Mouse (Mus musculus): Measurements from ENCODE around the gene Ank. TPM values are rescaled to one million over a fixed set of nuclear protein-coding genes. Genes with fewer than 3 reads are reported as not detected.
A peak's percentile ranks its signal among the peaks of the same experiment; 100 is the strongest.

Gene Ank
- polyA plus RNA-seq, 1 experiment: 3.7 TPM

DNA sequence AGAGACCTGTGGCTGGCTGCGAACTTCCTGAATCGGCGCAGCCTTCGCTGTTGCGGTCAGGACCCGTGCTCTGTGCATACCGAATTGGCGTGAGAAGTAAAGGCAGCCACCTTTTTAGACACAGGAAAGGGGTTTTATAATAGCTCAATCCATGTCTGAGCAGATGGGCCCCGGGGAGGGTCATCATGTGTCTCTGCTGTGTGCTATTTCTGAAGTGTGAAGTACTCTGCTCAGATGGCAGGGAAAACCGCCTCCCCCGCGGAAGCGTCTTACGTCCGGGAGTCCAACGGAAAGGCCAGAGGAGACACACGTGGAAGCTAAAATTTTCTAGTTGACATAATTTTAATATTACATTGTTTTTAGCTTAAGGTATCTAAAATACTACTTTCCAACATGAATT is 42.5 kb downstream of the Ank start:
- H3K36me3 ChIP-seq (ENCODE audit: control insufficient read depth): peaks cover 48% of the 10 kb centered on the region
- no peak overlapping the region for H3K4me3 ChIP-seq (replicated peaks)
- peaks cover 33% of the 10 kb centered on the region for H3K4me1 ChIP-seq (ENCODE audit: control insufficient read depth)
- no peak for TF ChIP-seq GATA1 (IDR thresholded peaks at IDR 0.05; ENCODE audit: low read length)
- no peaks in the 10 kb centered on the region for H3K27me3 ChIP-seq (ENCODE audit: control insufficient read depth)
- no peaks in the 10 kb centered on the region for H3K9me3 ChIP-seq (ENCODE audit: control insufficient read depth, low read length)

DNA sequence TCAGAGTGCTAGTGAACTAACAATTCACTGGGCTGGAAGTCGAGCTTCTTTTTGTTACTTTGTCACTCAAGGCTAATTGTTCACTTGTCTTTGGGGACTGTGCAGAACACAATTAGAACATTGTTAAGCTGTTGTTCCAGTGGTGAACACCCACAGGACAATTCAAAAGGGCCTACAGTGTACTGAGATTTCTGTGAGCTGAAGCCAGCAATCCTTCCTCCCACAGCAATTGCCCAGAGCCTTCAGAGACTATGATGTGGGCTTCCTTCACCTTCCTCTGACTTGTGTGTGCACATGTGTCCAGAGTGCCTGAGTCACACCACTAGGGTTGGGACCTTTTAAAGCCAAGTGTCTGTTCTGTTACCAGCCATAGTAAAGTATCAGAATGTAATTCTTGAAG is 50.5 kb downstream of the Ank start:
- peaks cover 14% of the 10 kb centered on the region for H3K4me1 ChIP-seq (ENCODE audit: control insufficient read depth)
- no peak for TF ChIP-seq GATA1 (IDR thresholded peaks at IDR 0.05; ENCODE audit: low read length)
- TF ChIP-seq TAL1 (IDR thresholded peaks at IDR 0.05; ENCODE audit: low read length): no peak

GRCm38 (mm10) chr15:27518026-27518425 is 51.5 kb downstream of the Ank start:
- Histone ChIP-seq H3K9me3 (ENCODE audit: control insufficient read depth, low read length) (no peaks in the 10 kb centered on the region), H3K36me3 (ENCODE audit: control insufficient read depth) (peaks cover 31% of the 10 kb centered on the region), H3K4me3 (replicated peaks) (no peak overlapping the region), H3K4me1 (ENCODE audit: control insufficient read depth) (peaks cover 14% of the 10 kb centered on the region), H3K27me3 (ENCODE audit: control insufficient read depth) (no peaks in the 10 kb centered on the region)
- TF ChIP-seq TAL1 (IDR thresholded peaks at IDR 0.05; ENCODE audit: low read length) (no peak), GATA1 (IDR thresholded peaks at IDR 0.05; ENCODE audit: low read length) (no peak)

More for the DNA sequence above, 50.5 kb downstream of the Ank start:
- Histone ChIP-seq H3K27me3 (ENCODE audit: control insufficient read depth) (no peaks in the 10 kb centered on the region), H3K36me3 (ENCODE audit: control insufficient read depth) (peaks cover 32% of the 10 kb centered on the region), H3K9me3 (ENCODE audit: control insufficient read depth, low read length) (no peaks in the 10 kb centered on the region), H3K4me3 (replicated peaks) (no peak overlapping the region)

- Histone ChIP-seq H3K36me3 (ENCODE audit: control insufficient read depth) (peaks cover 27% of the 10 kb centered on the region), H3K4me3 (replicated peaks) (no peak overlapping the region), H3K9me3 (ENCODE audit: control insufficient read depth, low read length) (no peaks in the 10 kb centered on the region), H3K4me1 (ENCODE audit: control insufficient read depth) (peaks cover 15% of the 10 kb centered on the region), H3K27me3 (ENCODE audit: control insufficient read depth) (no peaks in the 10 kb centered on the region)
- TF ChIP-seq GATA1 (IDR thresholded peaks at IDR 0.05; ENCODE audit: low read length): no peak
- TF ChIP-seq TAL1 (IDR thresholded peaks at IDR 0.05; ENCODE audit: low read length): no peak
Measured at GRCm38 (mm10) chr15:27519857-27520256, 53.4 kb downstream of the Ank start.

GRCm38 (mm10) chr15:27525233-27526005 is 58.9 kb downstream of the Ank start:
- H3K4me1 ChIP-seq (ENCODE audit: control insufficient read depth): peaks cover 12% of the 10 kb centered on the region
- no peaks in the 10 kb centered on the region for H3K9me3 ChIP-seq (ENCODE audit: control insufficient read depth, low read length)
- H3K36me3 ChIP-seq (ENCODE audit: control insufficient read depth): peaks cover 25% of the 10 kb centered on the region
- no peaks in the 10 kb centered on the region for H3K27me3 ChIP-seq (ENCODE audit: control insufficient read depth)
- no peak overlapping the region for H3K4me3 ChIP-seq (replicated peaks)
- TF ChIP-seq GATA1 (IDR thresholded peaks at IDR 0.05; ENCODE audit: low read length) (0 out of 2 replicates have a peak, but pooled peaks have one; percentile 17), TAL1 (IDR thresholded peaks at IDR 0.05; ENCODE audit: low read length) (no peak)

GRCm38 (mm10) chr15:27528896-27529295 is 62.4 kb downstream of the Ank start:
- no peaks in the 10 kb centered on the region for H3K9me3 ChIP-seq (ENCODE audit: control insufficient read depth, low read length)
- TF ChIP-seq TAL1 (IDR thresholded peaks at IDR 0.05; ENCODE audit: low read length): no peak
- TF ChIP-seq GATA1 (IDR thresholded peaks at IDR 0.05; ENCODE audit: low read length): no peak
- peaks cover 34% of the 10 kb centered on the region for H3K36me3 ChIP-seq (ENCODE audit: control insufficient read depth)
- no peaks in the 10 kb centered on the region for H3K27me3 ChIP-seq (ENCODE audit: control insufficient read depth)
- H3K4me1 ChIP-seq (ENCODE audit: control insufficient read depth): peaks cover 12% of the 10 kb centered on the region
- H3K4me3 ChIP-seq (replicated peaks): no peak overlapping the region

GRCm38 (mm10) chr15:27530023-27530422 is 63.5 kb downstream of the Ank start:
- Histone ChIP-seq H3K4me3 (replicated peaks) (no peak overlapping the region), H3K4me1 (ENCODE audit: control insufficient read depth) (peaks cover 7% of the 10 kb centered on the region), H3K9me3 (ENCODE audit: control insufficient read depth, low read length) (no peaks in the 10 kb centered on the region), H3K36me3 (ENCODE audit: control insufficient read depth) (peaks cover 27% of the 10 kb centered on the region), H3K27me3 (ENCODE audit: control insufficient read depth) (no peaks in the 10 kb centered on the region)
- no peak for TF ChIP-seq TAL1 (IDR thresholded peaks at IDR 0.05; ENCODE audit: low read length)
- no peak for TF ChIP-seq GATA1 (IDR thresholded peaks at IDR 0.05; ENCODE audit: low read length)

DNA sequence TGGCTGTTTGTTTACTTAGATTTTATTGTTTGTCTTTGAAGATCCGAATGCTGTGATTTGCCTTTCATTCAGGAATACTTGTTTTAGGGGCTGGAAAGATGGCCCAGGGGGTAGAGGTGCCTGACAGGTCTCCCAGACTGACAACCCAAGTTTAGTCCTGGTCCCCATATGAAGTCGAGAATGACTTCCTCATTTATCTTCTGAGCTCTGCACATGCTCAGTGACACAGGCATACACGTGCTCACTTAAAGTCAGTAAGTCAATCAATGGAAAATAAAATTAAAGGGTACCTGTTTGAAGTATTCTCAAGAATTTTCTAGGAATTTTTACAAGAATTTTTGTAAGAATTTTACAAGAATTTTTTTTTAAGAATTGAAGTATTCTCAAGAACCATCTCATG is 66.6 kb downstream of the Ank start:
- Histone ChIP-seq H3K27me3 (ENCODE audit: control insufficient read depth) (no peaks in the 10 kb centered on the region), H3K4me3 (replicated peaks) (no peak overlapping the region), H3K9me3 (ENCODE audit: control insufficient read depth, low read length) (no peaks in the 10 kb centered on the region), H3K4me1 (ENCODE audit: control insufficient read depth) (peaks cover 5% of the 10 kb centered on the region; the same call in 1 of the 2 replicates), H3K36me3 (ENCODE audit: control insufficient read depth) (peaks cover 19% of the 10 kb centered on the region)
- TF ChIP-seq GATA1 (IDR thresholded peaks at IDR 0.05; ENCODE audit: low read length): no peak
- no peak for TF ChIP-seq TAL1 (IDR thresholded peaks at IDR 0.05; ENCODE audit: low read length)

GRCm38 (mm10) chr15:27535681-27536080 is 69.2 kb downstream of the Ank start:
- peaks cover 2% of the 10 kb centered on the region; the same call in 1 of the 2 replicates for H3K4me1 ChIP-seq (ENCODE audit: control insufficient read depth)
- no peaks in the 10 kb centered on the region for H3K27me3 ChIP-seq (ENCODE audit: control insufficient read depth)
- H3K36me3 ChIP-seq (ENCODE audit: control insufficient read depth): peaks cover 10% of the 10 kb centered on the region
- no peak overlapping the region for H3K4me3 ChIP-seq (replicated peaks)
- TF ChIP-seq TAL1 (IDR thresholded peaks at IDR 0.05; ENCODE audit: low read length) (no peak), GATA1 (IDR thresholded peaks at IDR 0.05; ENCODE audit: low read length) (no peak)
- H3K9me3 ChIP-seq (ENCODE audit: control insufficient read depth, low read length): no peaks in the 10 kb centered on the region

All from erythroblast, embryonic 14.5 days (primary cell).